Mouse (Mus musculus) liver, adult 2 months (tissue): ENCODE results near the gene Cntfr. TPM values are rescaled to one million over a fixed set of nuclear protein-coding genes. Genes with fewer than 3 reads are reported as not detected.
"Not testable (repeated sequence)": the region's sequence is repeated elsewhere in the genome, so short reads cannot be mapped to it uniquely, and the experiment has no call there.

ENCODE experiments used
- DNase-seq: peaks from one replicate; pipeline ENCODE4 v3.0.0-alpha.2; 2011; ENCODE audit warnings: low read depth, low spot score; ENCODE audit errors: extremely low read depth
- H3K27ac ChIP-seq: fragments of 200-500 bp; replicated peaks from 2 replicates; pipeline ENCODE4 v1.5.1; 2012; ENCODE audit warnings: low read depth, mild to moderate bottlenecking, control low read depth, inconsistent platforms, low read length; ENCODE audit not compliant: insufficient read depth
- H3K27me3 ChIP-seq: fragments of 200-500 bp; 2 replicates; pipeline ENCODE4 v1.6.1; 2012; ENCODE audit warnings: mild to moderate bottlenecking, moderate library complexity, low read length, inconsistent platforms; ENCODE audit not compliant: control insufficient read depth, insufficient read depth
- H3K36me3 ChIP-seq: fragments of 200-500 bp; 2 replicates; pipeline ENCODE4 v1.6.1; 2012; ENCODE audit warnings: low read length, inconsistent platforms; ENCODE audit not compliant: control insufficient read depth, insufficient read depth
- H3K4me1 ChIP-seq: fragments of 200-500 bp; 2 replicates; pipeline ENCODE4 v1.6.1; 2011; ENCODE audit warnings: low read length; ENCODE audit not compliant: control insufficient read depth, insufficient read depth
- H3K4me3 ChIP-seq: fragments of 200-500 bp; 2 replicates; pipeline ENCODE4 v1.5.1; 2011; ENCODE audit warnings: low read depth, mild to moderate bottlenecking, control low read depth, low read length, moderate library complexity; ENCODE audit not compliant: insufficient read depth
- H3K79me2 ChIP-seq: fragments of 200-500 bp; 2 replicates; pipeline ENCODE4 v1.6.1; 2012; ENCODE audit warnings: inconsistent platforms, mild to moderate bottlenecking, low read length, moderate library complexity; ENCODE audit not compliant: control insufficient read depth, insufficient read depth
- H3K9ac ChIP-seq: fragments of 200-500 bp; 2 replicates; pipeline ENCODE4 v1.6.1; 2012; ENCODE audit warnings: low read depth, mild to moderate bottlenecking, control low read depth, inconsistent platforms, low read length
- CTCF ChIP-seq: fragments of 200-500 bp; IDR thresholded peaks from 2 replicates; pipeline ENCODE4 v1.5.1; 2011; ENCODE audit warnings: low read depth, low read length, control low read depth
- POLR2A ChIP-seq: fragments of 200-500 bp; IDR thresholded peaks from 2 replicates; pipeline ENCODE4 v1.6.1; 2011; ENCODE audit warnings: low read length, control low read depth; ENCODE audit not compliant: insufficient read depth; ENCODE audit errors: extremely low read depth
- WGBS: fragments of 180-500 bp; shearing (Covaris S2); methylation state at CpG from one replicate; pipeline ENCODE4 v1.1.7; 2018; 5-methylcytosine and 5-hydroxymethylcytosine counted together
- polyA plus RNA-seq: library from polyadenylated mRNA; depleted of rRNA; stranded (reverse); fragments of >200 nt; gene quantifications from 2 replicates; pipeline ENCODE4 v1.2.3, GENCODE M21; 2012
- total RNA-seq: library from RNA; depleted of rRNA; stranded (reverse); fragments of >200 nt; gene quantifications from 2 replicates; pipeline ENCODE4 v1.2.3, GENCODE M21; 2014

The Cntfr gene
- total and polyA plus RNA-seq, 2 experiments = 0.74 to 2.3 TPM

GRCm38 (mm10) chr4:41707011-41707535, 10.2 kb upstream of the Cntfr start:
- H3K36me3 ChIP-seq = no peaks in the 10 kb centered on the region
- no peak overlapping the region for H3K4me3 ChIP-seq
- H3K79me2 ChIP-seq = no peaks in the 10 kb centered on the region
- H3K27me3 ChIP-seq = no peaks in the 10 kb centered on the region
- no peak overlapping the region for H3K27ac ChIP-seq
- no peak overlapping the region for H3K9ac ChIP-seq
- DNase-seq = peak; percentile 36
- peaks cover 4% of the 10 kb centered on the region; the same call in 1 of the 2 replicates for H3K4me1 ChIP-seq
- WGBS = 12% methylated on average over 13 of the region's 13 CpGs
- TF ChIP-seq CTCF (peak; percentile 72), POLR2A (no peak)

GRCm38 (mm10) chr4:41705922-41706754, 9.2 kb upstream of the Cntfr start:
- H3K27me3 ChIP-seq = no peaks in the 10 kb centered on the region
- no peaks in the 10 kb centered on the region for H3K4me1 ChIP-seq
- no peak for DNase-seq
- no peak overlapping the region for H3K4me3 ChIP-seq
- H3K9ac ChIP-seq = no peak overlapping the region
- no peak overlapping the region for H3K27ac ChIP-seq
- WGBS = 63% methylated on average over 19 of the region's 19 CpGs
- TF ChIP-seq POLR2A (no peak), CTCF (no peak)
- no peaks in the 10 kb centered on the region for H3K79me2 ChIP-seq
- no peaks in the 10 kb centered on the region for H3K36me3 ChIP-seq

GRCm38 (mm10) chr4:41704651-41705050, 7.8 kb upstream of the Cntfr start:
- Histone ChIP-seq H3K4me3 (no peak overlapping the region), H3K27me3 (no peaks in the 10 kb centered on the region), H3K9ac (no peak overlapping the region), H3K27ac (no peak overlapping the region), H3K36me3 (no peaks in the 10 kb centered on the region), H3K79me2 (no peaks in the 10 kb centered on the region), H3K4me1 (no peaks in the 10 kb centered on the region)
- TF ChIP-seq POLR2A (no peak), CTCF (no peak)
- WGBS = 17% methylated on average over 5 of the region's 5 CpGs
- no peak for DNase-seq

GRCm38 (mm10) chr4:41702226-41702625, 5.3 kb upstream of the Cntfr start:
- not testable (repeated sequence) for H3K9ac ChIP-seq, H3K27ac ChIP-seq, H3K4me1 ChIP-seq, H3K36me3 ChIP-seq, H3K4me3 ChIP-seq, H3K27me3 ChIP-seq, DNase-seq, H3K79me2 ChIP-seq
- 79% methylated on average over 2 of the region's 2 CpGs for WGBS

GRCm38 (mm10) chr4:41700224-41700623, 3.3 kb upstream of the Cntfr start:
- H3K4me3 ChIP-seq, H3K27ac ChIP-seq, H3K79me2 ChIP-seq, H3K9ac ChIP-seq, H3K27me3 ChIP-seq, H3K4me1 ChIP-seq, DNase-seq, H3K36me3 ChIP-seq: not testable (repeated sequence)
- 71% methylated on average over 2 of the region's 8 CpGs for WGBS

GRCm38 (mm10) chr4:41699783-41700182, 2.9 kb upstream of the Cntfr start, which contains the start of gene Il11ra1:
TSS of gene Il11ra1 (plus strand) at chr4:41699989.
- not testable (repeated sequence) for H3K4me1 ChIP-seq, H3K79me2 ChIP-seq, DNase-seq, H3K36me3 ChIP-seq, H3K9ac ChIP-seq, H3K4me3 ChIP-seq, H3K27me3 ChIP-seq
- 72% methylated on average over 10 of the region's 10 CpGs for WGBS
- H3K27ac ChIP-seq = peak within 1 kb of the TSS; percentile 52; the same call in 1 of the 2 replicates

- H3K9ac ChIP-seq, H3K36me3 ChIP-seq, H3K27me3 ChIP-seq, DNase-seq, H3K27ac ChIP-seq, H3K4me3 ChIP-seq, H3K4me1 ChIP-seq, H3K79me2 ChIP-seq: not testable (repeated sequence)
- WGBS = 31% methylated on average over 26 of the region's 32 CpGs
These were observed 1.6 kb upstream of the Cntfr start for GRCm38 (mm10) chr4:41698421-41699016.

- not testable (repeated sequence) for H3K9ac ChIP-seq, H3K27me3 ChIP-seq, H3K79me2 ChIP-seq, H3K4me1 ChIP-seq, H3K36me3 ChIP-seq, H3K27ac ChIP-seq, H3K4me3 ChIP-seq, DNase-seq
- WGBS = 6% methylated on average over 15 of the region's 15 CpGs
These were observed 437 bp downstream of the Cntfr start for GRCm38 (mm10) chr4:41696452-41696851.

GRCm38 (mm10) chr4:41695800-41696199, 1.1 kb downstream of the Cntfr start:
- not testable (repeated sequence) for H3K27ac ChIP-seq, H3K9ac ChIP-seq, H3K4me3 ChIP-seq, H3K4me1 ChIP-seq, DNase-seq, H3K27me3 ChIP-seq, H3K36me3 ChIP-seq, H3K79me2 ChIP-seq
- WGBS = 12% methylated on average over 21 of the region's 38 CpGs
